Mouse (Mus musculus) gastrocnemius, postnatal 36 days (tissue): Measurements from ENCODE around the gene Ntn4. TPM values are rescaled to one million over a fixed set of nuclear protein-coding genes. Genes with fewer than 3 reads are reported as not detected.

Experiments used
- DNase-seq, 2 experiments: peaks; one replicate each; pipeline ENCODE4 v3.0.0; 2022
- intact Hi-C: fragments of 180-260 bp; cut with DNase I; formaldehyde crosslinking; loops from one replicate; pipeline ENCODE4 v1.15.1; 2025
- total RNA-seq, 2 experiments: library from RNA; stranded (reverse); gene quantifications; 2 replicates each; pipeline ENCODE4 v1.2.3; 2021

Ntn4 gene
- total RNA-seq, 2 experiments from 2014 or later = 6.7 to 7.4 TPM

- DNase-seq = no peak
- intact Hi-C loops = no loop called here
Observed at GRCm38 (mm10) chr10:93768222-93768621, 127.7 kb downstream of the Ntn4 start.

- intact Hi-C loops = no loop called here
Observed at GRCm38 (mm10) chr10:93771931-93772465, 131.5 kb downstream of the Ntn4 start.

GRCm38 (mm10) chr10:93772492-93772891, 132.0 kb downstream of the Ntn4 start:
- intact Hi-C loops = no loop called here
- DNase-seq = no peak

More at GRCm38 (mm10) chr10:93771931-93772465, 131.5 kb downstream of the Ntn4 start:
- no peak for DNase-seq

- intact Hi-C loops = loop anchor here (2.0 kb wide), 1 partner anchor 166 kb away; no protein-coding TSS in a partner anchor
- DNase-seq = no peak
Observed at GRCm38 (mm10) chr10:93776731-93777151, 136.3 kb downstream of the Ntn4 start.

GRCm38 (mm10) chr10:93777372-93777771, 136.9 kb downstream of the Ntn4 start:
- intact Hi-C loops = loop anchor here (2.0 kb wide), 1 partner anchor 167 kb away; no protein-coding TSS in a partner anchor

GRCm38 (mm10) chr10:93783216-93784013, 142.9 kb downstream of the Ntn4 start:
- no peak for DNase-seq
- intact Hi-C loops = no loop called here

More at GRCm38 (mm10) chr10:93777372-93777771, 136.9 kb downstream of the Ntn4 start:
- DNase-seq = peak; percentile 59 to 62

Other genes starting within 250 kb of the Ntn4 start
- 10 to 100 TPM; 23.5 to 24.2 TPM for gene Lta4h, start 187.3 kb upstream of the Ntn4 start, total RNA-seq
- gene Hal, start 151.9 kb upstream of the Ntn4 start, total RNA-seq = under 1 TPM; 0.05 TPM
- not detected for gene Amdhd1, start 100.6 kb upstream of the Ntn4 start, total RNA-seq
- under 1 TPM in 1 of 2 experiments, not detected in 1; 0.10 TPM for gene Ccdc38, start 100.0 kb upstream of the Ntn4 start, total RNA-seq
- gene Snrpf, start 51.0 kb upstream of the Ntn4 start, total RNA-seq = 1 to 10 TPM; 6.4 to 7.0 TPM
- gene Usp44, start 190.9 kb downstream of the Ntn4 start, total RNA-seq = under 1 TPM; 0.22 to 0.46 TPM